Mouse (Mus musculus): ENCODE data around the gene Ywhag. TPM values are rescaled to one million over a fixed set of nuclear protein-coding genes. Genes with fewer than 3 reads are reported as not detected.

Ywhag gene
- 664 and 720 TPM in 2 replicates for polyA plus RNA-seq (2015; fragmentation: Nextera tagmentation; extraction: Ambion mirVana)

- Histone ChIP-seq H3K9ac (replicated peaks) (peak within 1 kb of the TSS; percentile 91), H3K4me2 (replicated peaks) (peak within 1 kb of the TSS; percentile 57), H3K27me3 (no peaks in the 10 kb centered on the region), H3K27ac (replicated peaks) (peak within 1 kb of the TSS; percentile 98), H3K9me3 (no peaks in the 10 kb centered on the region), H3K4me3 (peak within 1 kb of the TSS; percentile 89), H3K36me3 (peaks cover 22% of the 10 kb centered on the region), H3K4me1 (peaks cover 37% of the 10 kb centered on the region)
- ATAC-seq (replicated peaks): peak; percentile 98
- 0% methylated on average over 48 of the region's 48 CpGs for WGBS
These were observed at the start of gene Ywhag for GRCm38 (mm10) chr5:135934481-135935175. Gene Ywhag (minus strand): TSS chr5:135934616.

DNA sequence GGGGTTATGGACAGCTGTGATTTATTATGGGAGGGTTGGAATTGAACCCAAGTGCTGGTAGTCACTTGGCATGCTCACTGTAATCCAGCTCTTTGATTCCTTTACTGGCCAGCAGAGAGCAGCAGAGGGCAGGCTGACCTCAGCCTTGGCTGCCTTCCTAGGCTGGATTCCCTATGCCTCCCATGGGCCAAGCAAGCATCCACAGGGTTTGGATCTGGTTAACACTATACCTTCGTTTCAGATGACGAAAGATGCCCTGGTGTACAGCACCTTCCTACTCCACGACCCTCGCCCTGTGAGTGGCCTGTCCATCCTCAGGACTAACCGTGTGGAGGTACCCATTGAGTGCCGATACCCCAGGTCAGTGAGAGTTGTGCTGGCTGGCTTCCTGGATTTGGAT, 48.0 kb upstream of the Ywhag start:
- no peaks in the 10 kb centered on the region for H3K36me3 ChIP-seq
- no peaks in the 10 kb centered on the region for H3K4me1 ChIP-seq
- H3K9me3 ChIP-seq: no peaks in the 10 kb centered on the region
- H3K4me3 ChIP-seq: no peak overlapping the region
- no peak overlapping the region for H3K4me2 ChIP-seq (replicated peaks)
- H3K9ac ChIP-seq (replicated peaks): no peak overlapping the region
- H3K27ac ChIP-seq (replicated peaks): no peak overlapping the region
- no peaks in the 10 kb centered on the region for H3K27me3 ChIP-seq
- no peak for ATAC-seq (replicated peaks)
- WGBS: 39% methylated on average over 6 of the region's 6 CpGs

DNA sequence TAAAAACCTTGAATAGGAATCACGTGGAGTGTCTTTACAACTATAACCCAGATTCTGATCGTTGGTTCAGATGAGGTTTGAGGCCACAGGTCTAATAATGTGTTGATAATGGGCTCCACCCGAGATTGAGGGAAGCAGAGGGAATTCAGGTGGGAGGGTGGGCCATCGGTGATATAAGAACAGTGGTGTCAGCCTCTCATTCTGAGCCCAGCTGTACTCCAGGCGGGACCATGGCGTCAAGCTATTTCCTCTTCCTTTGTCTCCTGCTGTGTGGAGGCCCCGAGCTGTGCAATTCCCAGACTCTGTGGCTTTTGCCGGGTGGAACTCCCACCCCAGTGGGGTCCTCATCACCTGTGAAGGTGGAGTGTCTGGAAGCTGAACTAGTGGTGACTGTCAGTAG, 45.5 kb upstream of the Ywhag start, which contains the start of gene Zp3:
Gene Zp3 (plus strand): TSS at position 196 of the 400 bp plus-strand sequence.
- Histone ChIP-seq H3K4me3 (no peak within 1 kb of the TSS), H3K36me3 (no peaks in the 10 kb centered on the region), H3K9me3 (no peaks in the 10 kb centered on the region), H3K4me2 (replicated peaks) (no peak within 1 kb of the TSS), H3K4me1 (no peaks in the 10 kb centered on the region), H3K27ac (replicated peaks) (no peak within 1 kb of the TSS), H3K27me3 (no peaks in the 10 kb centered on the region), H3K9ac (replicated peaks) (no peak within 1 kb of the TSS)
- 79% methylated on average over 8 of the region's 8 CpGs for WGBS
- no peak for ATAC-seq (replicated peaks)

DNA sequence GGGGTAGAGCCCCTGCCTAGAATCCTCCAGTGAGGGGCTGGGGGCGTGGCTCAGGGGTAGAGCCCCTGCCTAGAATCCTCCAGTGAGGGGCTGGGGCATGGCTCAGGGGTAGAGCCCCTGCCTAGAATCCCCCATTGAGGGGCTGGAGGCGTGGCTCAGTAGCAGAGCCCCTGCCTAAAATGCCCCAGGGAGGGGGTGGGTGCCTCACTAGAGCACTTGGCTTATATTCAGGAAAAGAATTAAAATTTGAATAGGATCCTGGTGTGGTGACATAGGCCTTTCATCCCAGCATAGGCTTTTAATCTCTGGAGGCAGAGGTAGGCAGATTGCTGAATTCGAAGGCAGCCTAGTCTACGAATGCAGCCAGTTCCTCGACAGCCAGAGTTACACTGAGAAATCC, 45.0 kb upstream of the Ywhag start:
- Histone ChIP-seq H3K4me3 (no peak overlapping the region), H3K27ac (replicated peaks) (no peak overlapping the region), H3K4me2 (replicated peaks) (no peak overlapping the region), H3K9ac (replicated peaks) (no peak overlapping the region), H3K4me1 (no peaks in the 10 kb centered on the region), H3K27me3 (no peaks in the 10 kb centered on the region), H3K36me3 (no peaks in the 10 kb centered on the region), H3K9me3 (no peaks in the 10 kb centered on the region)
- ATAC-seq (replicated peaks): no peak
- WGBS: 68% methylated on average over 5 of the region's 5 CpGs

DNA sequence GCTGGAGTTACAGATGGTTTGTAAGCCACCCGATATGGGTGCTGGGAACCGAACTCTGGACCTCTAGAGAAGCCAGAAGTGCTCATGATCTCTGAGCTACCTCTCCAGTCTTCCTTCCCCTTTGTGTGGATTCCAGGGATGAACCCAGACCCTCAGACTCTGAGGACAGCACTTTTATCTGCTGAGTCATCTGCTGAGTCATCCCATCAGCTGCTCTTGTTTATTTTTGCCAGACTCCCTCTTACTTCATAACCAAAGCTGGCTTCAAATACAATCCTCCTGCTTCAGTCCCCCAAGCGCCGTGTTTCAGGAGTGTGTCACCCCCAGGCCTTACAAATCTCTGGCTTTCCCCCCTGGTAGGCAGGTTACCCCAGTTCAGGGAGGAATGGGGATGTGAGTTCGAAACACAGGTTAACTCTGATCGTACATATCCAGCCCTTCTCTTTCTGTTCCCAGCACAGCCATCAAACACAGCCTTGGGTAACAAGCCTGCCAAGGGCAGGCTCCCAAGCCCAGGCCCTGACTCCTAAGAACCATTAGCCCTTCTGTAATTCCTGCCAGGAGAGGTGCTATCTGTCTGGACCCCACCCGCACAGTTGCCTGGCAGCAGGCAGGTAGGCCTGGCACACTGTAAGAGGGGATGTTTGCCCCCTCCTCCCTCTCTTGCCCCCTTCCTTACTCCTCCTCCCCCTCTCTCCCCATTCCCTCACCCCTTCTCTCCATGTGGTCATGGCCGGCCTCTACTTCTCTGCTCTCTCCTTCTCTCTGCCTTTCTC, 41.7 kb upstream of the Ywhag start:
- no peaks in the 10 kb centered on the region for H3K27me3 ChIP-seq
- H3K4me2 ChIP-seq (replicated peaks): no peak overlapping the region
- no peak overlapping the region for H3K27ac ChIP-seq (replicated peaks)
- H3K36me3 ChIP-seq: no peaks in the 10 kb centered on the region
- no peaks in the 10 kb centered on the region for H3K9me3 ChIP-seq
- H3K4me1 ChIP-seq: no peaks in the 10 kb centered on the region
- 94% methylated on average over 8 of the region's 8 CpGs for whole genome bisulfite sequencing
- H3K4me3 ChIP-seq: no peak overlapping the region
- no peak for ATAC-seq (replicated peaks)
- H3K9ac ChIP-seq (replicated peaks): no peak overlapping the region

DNA sequence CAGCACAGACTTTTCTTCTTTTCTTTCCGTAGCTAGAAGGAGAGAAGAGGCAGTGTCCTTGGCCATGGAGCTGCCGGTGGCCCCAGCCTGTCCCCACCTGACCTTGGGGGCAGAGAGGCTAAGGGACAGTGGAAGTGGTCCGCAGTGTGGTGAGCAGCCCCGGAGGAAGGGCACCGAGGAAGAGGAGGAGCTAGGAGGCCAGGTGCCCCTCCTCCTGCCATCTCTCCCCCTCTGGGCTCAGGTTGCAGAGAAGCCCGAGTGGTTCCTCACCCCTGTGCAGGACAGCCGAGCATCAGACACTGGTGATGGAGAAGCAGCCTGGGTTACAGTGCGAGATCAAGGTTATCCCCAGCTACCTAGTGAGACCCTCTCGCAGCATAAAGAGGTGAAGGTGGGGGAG, 39.9 kb upstream of the Ywhag start, which contains the start of gene Ssc4d:
Gene Ssc4d (minus strand): TSS at position 167 of the 400 bp plus-strand sequence.
- no peaks in the 10 kb centered on the region for H3K36me3 ChIP-seq
- 19% methylated on average over 9 of the region's 9 CpGs for WGBS
- no peak within 1 kb of the TSS for H3K27ac ChIP-seq (replicated peaks)
- H3K4me3 ChIP-seq: no peak within 1 kb of the TSS
- no peaks in the 10 kb centered on the region for H3K27me3 ChIP-seq
- no peak within 1 kb of the TSS for H3K9ac ChIP-seq (replicated peaks)
- H3K4me2 ChIP-seq (replicated peaks): no peak within 1 kb of the TSS
- no peaks in the 10 kb centered on the region for H3K4me1 ChIP-seq
- ATAC-seq (replicated peaks): no peak
- H3K9me3 ChIP-seq: no peaks in the 10 kb centered on the region

DNA sequence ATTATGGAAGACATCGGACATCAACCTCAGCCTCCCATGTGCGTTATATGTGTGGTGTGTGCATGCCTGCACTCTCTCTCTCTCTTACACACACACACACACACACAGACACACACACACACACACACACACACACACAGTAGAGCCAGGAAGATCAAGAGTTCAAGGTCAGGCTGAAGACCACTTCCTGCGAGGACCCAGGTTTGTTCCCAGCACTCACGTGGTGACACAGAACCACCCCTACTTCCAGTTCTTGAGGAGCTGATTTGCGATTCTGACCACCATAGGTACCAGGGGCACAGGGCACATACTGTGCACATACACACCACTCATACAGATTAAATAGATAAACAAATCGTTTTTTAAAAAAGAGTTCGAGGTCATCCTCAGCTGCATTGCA, 37.5 kb upstream of the Ywhag start:
- Histone ChIP-seq H3K9ac (replicated peaks) (no peak overlapping the region), H3K4me1 (no peaks in the 10 kb centered on the region), H3K4me3 (no peak overlapping the region), H3K36me3 (no peaks in the 10 kb centered on the region), H3K27me3 (no peaks in the 10 kb centered on the region), H3K9me3 (no peaks in the 10 kb centered on the region), H3K27ac (replicated peaks) (no peak overlapping the region), H3K4me2 (replicated peaks) (no peak overlapping the region)
- WGBS: 90% methylated on average over 7 of the region's 7 CpGs
- no peak for ATAC-seq (replicated peaks)

- Histone ChIP-seq H3K4me3 (no peak overlapping the region), H3K9me3 (no peaks in the 10 kb centered on the region), H3K27me3 (0 out of 2 replicates have a peak, but pooled peaks cover 4% of the 10 kb centered on the region), H3K27ac (replicated peaks) (no peak overlapping the region), H3K4me1 (peaks cover 4% of the 10 kb centered on the region), H3K36me3 (no peaks in the 10 kb centered on the region), H3K4me2 (replicated peaks) (no peak overlapping the region), H3K9ac (replicated peaks) (no peak overlapping the region)
- no peak for ATAC-seq (replicated peaks)
- 84% methylated on average over 6 of the region's 6 CpGs for WGBS
These were observed 35.8 kb upstream of the Ywhag start for GRCm38 (mm10) chr5:135970247-135970646.

DNA sequence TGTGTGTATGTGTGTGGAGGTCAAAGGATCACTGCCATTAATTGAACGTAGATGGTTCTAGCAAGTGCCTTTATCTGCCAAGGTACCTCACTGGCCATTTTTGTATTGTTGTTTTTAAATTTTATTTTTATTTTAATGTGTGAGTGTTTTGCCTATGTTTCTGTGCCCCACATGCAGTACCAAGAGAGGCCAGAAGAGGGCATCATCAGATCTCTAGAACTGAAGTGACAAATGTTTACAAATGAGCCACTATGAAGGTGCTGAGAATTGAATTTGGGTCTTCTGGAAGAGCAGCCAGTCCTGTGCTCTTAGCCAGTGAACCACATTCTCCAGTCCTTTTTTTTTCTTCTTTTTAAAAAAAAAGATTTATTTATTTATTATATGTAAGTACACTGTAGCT, 34.4 kb upstream of the Ywhag start:
- Histone ChIP-seq H3K9me3 (no peaks in the 10 kb centered on the region), H3K27me3 (0 out of 2 replicates have a peak, but pooled peaks cover 4% of the 10 kb centered on the region), H3K27ac (replicated peaks) (no peak overlapping the region), H3K4me2 (replicated peaks) (no peak overlapping the region), H3K9ac (replicated peaks) (no peak overlapping the region), H3K4me1 (peaks cover 5% of the 10 kb centered on the region), H3K36me3 (no peaks in the 10 kb centered on the region), H3K4me3 (no peak overlapping the region)
- ATAC-seq (replicated peaks): no peak
- 65% methylated on average over 1 of the region's 1 CpGs for WGBS

DNA sequence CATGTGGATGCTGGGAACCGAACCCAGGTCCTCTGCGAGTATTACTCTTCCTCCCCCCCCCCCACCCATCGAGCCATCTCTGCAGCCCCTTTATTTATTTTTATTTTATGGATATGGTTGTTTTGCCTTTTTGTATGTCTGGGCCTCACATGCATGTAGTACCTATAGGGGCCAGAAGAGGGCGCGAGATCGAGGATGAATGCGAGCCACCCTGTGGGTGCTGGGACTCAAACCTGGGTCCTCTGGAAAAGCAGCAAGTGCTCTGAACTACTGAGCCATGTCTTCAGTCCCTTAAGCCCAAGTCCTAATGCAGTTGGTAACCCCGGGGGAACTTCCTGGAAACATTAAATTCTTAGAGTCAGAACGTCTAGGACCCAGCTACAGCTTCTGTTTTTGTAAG, 32.5 kb upstream of the Ywhag start:
- Histone ChIP-seq H3K9me3 (no peaks in the 10 kb centered on the region), H3K27me3 (0 out of 2 replicates have a peak, but pooled peaks cover 4% of the 10 kb centered on the region), H3K4me2 (replicated peaks) (no peak overlapping the region), H3K4me3 (no peak overlapping the region), H3K36me3 (no peaks in the 10 kb centered on the region), H3K4me1 (peaks cover 14% of the 10 kb centered on the region), H3K9ac (replicated peaks) (no peak overlapping the region), H3K27ac (replicated peaks) (no peak overlapping the region)
- ATAC-seq (replicated peaks): no peak
- 71% methylated on average over 9 of the region's 9 CpGs for WGBS

GRCm38 (mm10) chr5:135965501-135965930, 31.1 kb upstream of the Ywhag start:
- Histone ChIP-seq H3K36me3 (no peaks in the 10 kb centered on the region), H3K27ac (replicated peaks) (no peak overlapping the region), H3K9me3 (no peaks in the 10 kb centered on the region), H3K27me3 (0 out of 2 replicates have a peak, but pooled peaks cover 4% of the 10 kb centered on the region), H3K4me3 (peak overlapping the region; percentile 19), H3K4me1 (peaks cover 17% of the 10 kb centered on the region), H3K9ac (replicated peaks) (no peak overlapping the region), H3K4me2 (replicated peaks) (peak overlapping the region; percentile 36)
- 10% methylated on average over 24 of the region's 24 CpGs for WGBS
- no peak for ATAC-seq (replicated peaks)

- Histone ChIP-seq H3K4me1 (peaks cover 17% of the 10 kb centered on the region), H3K4me3 (peak overlapping the region; percentile 64), H3K27me3 (0 out of 2 replicates have a peak, but pooled peaks cover 4% of the 10 kb centered on the region), H3K9me3 (no peaks in the 10 kb centered on the region), H3K36me3 (no peaks in the 10 kb centered on the region), H3K27ac (replicated peaks) (peak overlapping the region; percentile 97), H3K9ac (replicated peaks) (peak overlapping the region; percentile 87), H3K4me2 (replicated peaks) (peak overlapping the region; percentile 99)
- no peak for ATAC-seq (replicated peaks)
- WGBS: 8% methylated on average over 6 of the region's 6 CpGs
These were observed 28.8 kb upstream of the Ywhag start for GRCm38 (mm10) chr5:135963280-135963627.

All from forebrain, embryonic 15.5 days (tissue).